Mouse (Mus musculus) lung, postnatal 0 days (tissue): ENCODE measurements around the gene Drd5.

Experiments
- CTCF ChIP-seq: IDR thresholded peaks from 2 replicates; pipeline ENCODE4 v1.5.1; 2016; ENCODE audit warnings: antibody characterized with exemption, mild to moderate bottlenecking
- EP300 ChIP-seq: IDR thresholded peaks from 2 replicates; pipeline ENCODE4 v1.6.1; 2016; ENCODE audit warnings: antibody characterized with exemption, mild to moderate bottlenecking, control low read depth

DNA sequence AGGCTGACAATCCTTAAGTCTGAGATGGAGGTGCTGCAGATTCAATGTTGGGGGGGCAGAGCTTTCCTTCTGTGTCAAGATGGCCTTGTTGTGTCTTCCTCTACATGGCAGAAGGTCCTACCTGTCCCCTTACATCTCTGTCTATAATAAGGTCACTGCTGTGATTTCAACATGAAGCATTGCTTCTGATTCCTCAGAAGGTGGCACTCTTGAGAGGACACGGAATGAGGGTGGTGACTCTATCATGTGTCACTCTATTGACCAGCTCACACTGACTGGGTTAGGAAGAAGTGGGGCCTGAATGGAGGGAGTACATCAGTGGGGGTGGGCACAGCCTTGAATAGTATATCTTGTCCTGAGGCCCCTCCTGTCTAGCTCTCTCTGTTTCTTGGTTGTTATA is 15.4 kb downstream of the Drd5 start:
- TF ChIP-seq CTCF (peak; percentile 26), EP300 (no peak)
